Mouse (Mus musculus) spleen, adult 2 months (tissue): Measurements from ENCODE around the gene Steap4. TPM values are rescaled to one million over a fixed set of nuclear protein-coding genes. Genes with fewer than 3 reads are reported as not detected.
"Not testable (repeated sequence)": the region's sequence is repeated elsewhere in the genome, so short reads cannot be mapped to it uniquely, and the experiment has no call there.

ENCODE experiments used
- DNase-seq, 2 experiments: peaks; one replicate each; pipeline versions ENCODE4 v3.0.0 to v3.0.0-alpha.2; 2012 to 2021; ENCODE audit warnings: low spot score in 2 of 2, low read depth in 1 of 2
- H3K27ac ChIP-seq: fragments of 200-500 bp; 2 replicates; pipeline ENCODE4 v1.5.1; 2012; ENCODE audit warnings: low read length, inconsistent platforms; ENCODE audit not compliant: insufficient read depth
- H3K27me3 ChIP-seq: fragments of 200-500 bp; 2 replicates; pipeline ENCODE4 v1.6.1; 2012; ENCODE audit warnings: mild to moderate bottlenecking, moderate library complexity, low read length, inconsistent platforms; ENCODE audit not compliant: control insufficient read depth, insufficient read depth
- H3K36me3 ChIP-seq: fragments of 200-500 bp; 2 replicates; pipeline ENCODE4 v1.6.1; 2012; ENCODE audit warnings: mild to moderate bottlenecking, low read length, inconsistent platforms; ENCODE audit not compliant: control insufficient read depth, insufficient read depth
- H3K4me1 ChIP-seq: fragments of 200-500 bp; 2 replicates; pipeline ENCODE4 v1.6.1; 2011; ENCODE audit warnings: inconsistent platforms; ENCODE audit not compliant: control insufficient read depth, insufficient read depth, insufficient read length
- H3K4me3 ChIP-seq: fragments of 200-500 bp; 2 replicates; pipeline ENCODE4 v1.5.1; 2011; ENCODE audit warnings: mild to moderate bottlenecking, inconsistent platforms; ENCODE audit not compliant: insufficient read depth, insufficient read length; ENCODE audit errors: extremely low read depth
- CTCF ChIP-seq: fragments of 200-500 bp; IDR thresholded peaks from 2 replicates; pipeline ENCODE4 v1.5.1; 2011; ENCODE audit warnings: mild to moderate bottlenecking, inconsistent platforms; ENCODE audit not compliant: insufficient read depth, insufficient read length, insufficient replicate concordance; ENCODE audit errors: extremely low read depth
- POLR2A ChIP-seq: fragments of 200-500 bp; IDR thresholded peaks from 2 replicates; pipeline ENCODE4 v1.6.1; 2011; ENCODE audit warnings: low read depth, low read length, inconsistent platforms
- WGBS: fragments of 180-500 bp; shearing (Covaris S2); methylation state at CpG from one replicate; pipeline ENCODE4 v1.1.7; 2018; 5-methylcytosine and 5-hydroxymethylcytosine counted together
- polyA plus RNA-seq: library from polyadenylated mRNA; depleted of rRNA; stranded (reverse); fragments of >200 nt; gene quantifications from 2 replicates; pipeline ENCODE4 v1.2.3, GENCODE M21; 2012

Gene Steap4
- polyA plus RNA-seq, 1 experiment, result 1.3 TPM

- no peak for DNase-seq
- TF ChIP-seq CTCF (no peak), POLR2A (no peak)
- WGBS, result 79% methylated on average over 5 of the region's 5 CpGs
Measured at GRCm38 (mm10) chr5:7932234-7933221, 27.7 kb upstream of the Steap4 start.

GRCm38 (mm10) chr5:7933495-7933894, 26.8 kb upstream of the Steap4 start:
- H3K27ac ChIP-seq, H3K36me3 ChIP-seq, H3K27me3 ChIP-seq, H3K4me1 ChIP-seq, DNase-seq, H3K4me3 ChIP-seq: not testable (repeated sequence)
- 82% methylated on average over 11 of the region's 11 CpGs for WGBS

More at GRCm38 (mm10) chr5:7932234-7933221, 27.7 kb upstream of the Steap4 start:
- Histone ChIP-seq H3K4me3 (no peak overlapping the region), H3K27me3 (no peaks in the 10 kb centered on the region), H3K27ac (no peak overlapping the region), H3K36me3 (no peaks in the 10 kb centered on the region), H3K4me1 (no peaks in the 10 kb centered on the region)

DNA sequence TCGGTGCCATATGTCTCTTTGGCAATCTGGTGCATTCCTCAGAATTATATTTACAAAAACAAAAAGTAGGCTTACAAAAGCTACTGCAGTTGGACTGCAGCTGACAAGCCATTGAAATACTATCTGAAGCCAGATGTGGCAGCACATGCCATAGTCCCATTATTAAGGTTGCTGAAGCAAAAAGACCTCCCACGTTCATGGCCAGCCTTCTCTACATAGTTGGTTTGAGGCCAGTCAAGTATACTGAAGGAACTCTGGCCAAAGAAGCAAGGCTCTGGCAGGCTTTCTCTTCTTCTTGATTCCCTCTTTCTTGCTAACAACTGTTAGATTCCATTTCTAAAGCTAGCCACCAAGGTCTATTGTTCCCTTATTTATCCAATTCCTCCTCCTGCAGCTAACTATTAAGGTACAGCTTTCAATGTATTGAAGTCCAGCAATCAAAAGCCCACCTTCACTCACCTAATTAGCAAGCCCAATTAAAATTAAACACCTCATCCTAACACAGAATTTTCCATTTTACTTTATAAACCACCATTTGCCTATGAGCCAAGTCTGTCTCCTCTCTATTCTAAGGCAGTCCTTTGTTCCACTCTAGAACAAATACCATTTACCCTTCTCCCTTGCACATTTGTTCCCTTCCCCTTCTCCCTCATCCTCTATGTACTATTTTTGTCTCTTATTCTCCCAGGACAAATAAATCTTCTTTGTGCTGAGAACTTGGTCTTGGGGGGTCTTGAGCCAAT, 26.2 kb upstream of the Steap4 start:
- TF ChIP-seq CTCF, result no peak
- TF ChIP-seq POLR2A, result no peak
- Histone ChIP-seq H3K36me3 (no peaks in the 10 kb centered on the region), H3K4me3 (no peak overlapping the region), H3K27me3 (no peaks in the 10 kb centered on the region), H3K4me1 (no peaks in the 10 kb centered on the region), H3K27ac (no peak overlapping the region)
- no peak for DNase-seq
- WGBS, result 87% methylated on average over 2 of the region's 2 CpGs

DNA sequence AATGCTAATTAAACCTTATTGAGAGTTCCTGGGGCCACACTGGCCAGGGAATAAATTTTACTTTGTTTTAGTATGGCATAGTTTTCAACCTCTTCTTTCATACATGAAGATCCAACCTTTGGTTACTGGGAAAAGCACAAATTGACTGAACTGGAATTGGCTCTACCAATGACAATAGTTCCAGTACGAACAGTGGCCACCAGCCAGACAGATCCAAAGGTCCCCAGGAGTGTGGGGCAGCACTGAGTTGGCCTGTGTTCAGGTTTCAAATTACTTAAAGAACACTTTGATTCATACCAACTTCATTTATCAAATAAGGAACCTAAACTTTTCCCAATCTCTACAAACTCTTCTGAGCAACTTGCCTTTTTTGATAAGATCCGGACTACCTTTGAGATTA, 5.4 kb upstream of the Steap4 start:
- Histone ChIP-seq H3K27ac (no peak overlapping the region), H3K4me1 (no peaks in the 10 kb centered on the region; the same call in 1 of the 2 replicates), H3K4me3 (no peak overlapping the region), H3K27me3 (no peaks in the 10 kb centered on the region), H3K36me3 (no peaks in the 10 kb centered on the region)
- TF ChIP-seq POLR2A, result no peak
- TF ChIP-seq CTCF, result no peak
- DNase-seq, result no peak
- WGBS, result 87% methylated on average over 2 of the region's 2 CpGs

GRCm38 (mm10) chr5:7955371-7955966, 4.8 kb upstream of the Steap4 start:
- Histone ChIP-seq H3K36me3 (no peaks in the 10 kb centered on the region), H3K27ac (no peak overlapping the region), H3K4me3 (no peak overlapping the region), H3K27me3 (no peaks in the 10 kb centered on the region), H3K4me1 (peaks cover 3% of the 10 kb centered on the region; the same call in 1 of the 2 replicates)
- WGBS, result 8% methylated on average over 5 of the region's 5 CpGs
- no peak for DNase-seq
- no peak for TF ChIP-seq POLR2A
- no peak for TF ChIP-seq CTCF

DNA sequence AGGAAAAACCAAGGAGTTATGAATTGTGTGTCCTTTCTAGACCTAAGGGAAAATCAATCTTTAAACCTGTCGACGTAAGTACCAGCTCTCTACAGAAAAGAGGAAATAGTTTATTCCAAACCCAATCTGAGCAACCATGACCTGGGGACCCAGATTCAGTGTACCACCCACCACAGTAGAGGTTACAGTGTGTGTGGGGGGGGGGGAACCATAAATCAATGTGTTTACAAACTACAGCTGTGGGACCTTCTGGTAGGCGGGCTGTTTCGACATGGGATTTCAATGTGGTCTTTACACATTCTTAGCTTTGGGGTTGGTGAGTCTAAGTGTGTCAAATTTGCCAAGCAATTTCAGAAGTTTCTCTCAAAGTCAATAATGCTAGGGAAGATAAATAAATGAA, 2.2 kb upstream of the Steap4 start:
- Histone ChIP-seq H3K4me1 (peaks cover 3% of the 10 kb centered on the region; the same call in 1 of the 2 replicates), H3K27ac (no peak overlapping the region), H3K27me3 (no peaks in the 10 kb centered on the region), H3K4me3 (no peak overlapping the region), H3K36me3 (no peaks in the 10 kb centered on the region)
- TF ChIP-seq POLR2A (no peak), CTCF (no peak)
- DNase-seq, result no peak
- 63% methylated on average over 4 of the region's 4 CpGs for WGBS
